Mouse (Mus musculus) MEL (cell line): ENCODE results near the gene Ss18l2. TPM values are rescaled to one million over a fixed set of nuclear protein-coding genes. Genes with fewer than 3 reads are reported as not detected.

Experiments
- DNase-seq: peaks from one replicate; pipeline ENCODE4 v3.0.0; 2011; ENCODE audit warnings: low read depth, low spot score
- H3K27ac ChIP-seq: 2 replicates; pipeline ENCODE4 v1.5.1; 2012; ENCODE audit warnings: low read depth, mild to moderate bottlenecking, control low read depth, low read length, moderate library complexity; ENCODE audit not compliant: control insufficient read depth
- H3K27me3 ChIP-seq, 2 experiments: fragments of 150-350 bp in 1 of 2; sonication (generic) in 1 of 2; 2 replicates each; pipeline ENCODE4 v1.6.1; 2012; ENCODE audit warnings: low read length in 2 of 2, mild to moderate bottlenecking in 2 of 2, improper control_type of control experiment in 1 of 2, moderate library complexity in 1 of 2; ENCODE audit not compliant: insufficient read depth in 2 of 2, control insufficient read depth in 1 of 2
- H3K36me3 ChIP-seq, 2 experiments: 2 replicates each; pipeline ENCODE4 v1.6.1; 2012 to 2014; ENCODE audit warnings: low read length in 2 of 2, improper control_type of control experiment in 1 of 2, inconsistent platforms in 1 of 2, mild to moderate bottlenecking in 1 of 2; ENCODE audit not compliant: insufficient read depth in 2 of 2, control insufficient read depth in 1 of 2
- H3K4me1 ChIP-seq, 2 experiments: fragments of 150-350 bp in 1 of 2; sonication (generic) in 1 of 2; 2 replicates each; pipeline ENCODE4 v1.6.1; 2012; ENCODE audit warnings: low read length in 2 of 2, improper control_type of control experiment in 1 of 2, mild to moderate bottlenecking in 1 of 2; ENCODE audit not compliant: insufficient read depth in 2 of 2, control insufficient read depth in 1 of 2
- H3K4me3 ChIP-seq, 2 experiments: fragments of 150-350 bp in 1 of 2; sonication (generic) in 1 of 2; 2 replicates each; pipeline ENCODE4 v1.5.1; 2012; ENCODE audit warnings: low read depth in 2 of 2, low read length in 2 of 2, mild to moderate bottlenecking in 2 of 2, moderate library complexity in 2 of 2, control low read depth in 1 of 2, improper control_type of control experiment in 1 of 2; ENCODE audit not compliant: control insufficient read depth in 1 of 2, insufficient read depth in 1 of 2
- H3K79me2 ChIP-seq: 2 replicates; pipeline ENCODE4 v1.6.1; 2012; ENCODE audit warnings: mild to moderate bottlenecking, low read length, moderate library complexity; ENCODE audit not compliant: control insufficient read depth, poor library complexity, insufficient read depth
- H3K9ac ChIP-seq: 2 replicates; pipeline ENCODE4 v1.6.1; 2012; ENCODE audit warnings: low read depth, mild to moderate bottlenecking, control low read depth, low read length, moderate library complexity; ENCODE audit not compliant: control insufficient read depth, poor library complexity, severe bottlenecking
- H3K9me3 ChIP-seq: fragments of 150-350 bp; sonication (generic); replicated peaks from 2 replicates; pipeline ENCODE4 v1.6.1; 2012; ENCODE audit warnings: mild to moderate bottlenecking, low read length, improper control_type of control experiment, moderate library complexity; ENCODE audit not compliant: insufficient read depth
- BHLHE40 ChIP-seq: IDR thresholded peaks from 2 replicates; pipeline ENCODE4 v1.6.1; 2012; ENCODE audit warnings: low read depth, mild to moderate bottlenecking, inconsistent platforms, low read length, improper control_type of control experiment, borderline replicate concordance
- CHD1 ChIP-seq: IDR thresholded peaks from 2 replicates; pipeline ENCODE4 v1.6.1; 2012; ENCODE audit warnings: low read depth, mild to moderate bottlenecking, inconsistent platforms, low read length, improper control_type of control experiment
- CHD2 ChIP-seq: IDR thresholded peaks from 2 replicates; pipeline ENCODE4 v1.6.1; 2011; ENCODE audit warnings: low read length, improper control_type of control experiment
- CTCF ChIP-seq, 3 experiments: IDR thresholded peaks in 2 of 3; conservative IDR thresholded peaks in 1 of 3; 2 replicates each; pipeline ENCODE4 v1.5.1; 2011 to 2012; ENCODE audit warnings: low read length in 3 of 3, low read depth in 2 of 3, mild to moderate bottlenecking in 2 of 3, improper control_type of control experiment in 1 of 3, inconsistent platforms in 1 of 3, mixed read lengths in 1 of 3, moderate library complexity in 1 of 3; ENCODE audit not compliant: control insufficient read depth in 1 of 3, insufficient read depth in 1 of 3, poor library complexity in 1 of 3, severe bottlenecking in 1 of 3
- E2F4 ChIP-seq: IDR thresholded peaks from 2 replicates; pipeline ENCODE4 v1.6.1; 2011; ENCODE audit warnings: low read depth, low read length, improper control_type of control experiment, borderline replicate concordance
- ELF1 ChIP-seq: IDR thresholded peaks from 2 replicates; pipeline ENCODE4 v1.6.1; 2014; ENCODE audit warnings: low read depth, mild to moderate bottlenecking, inconsistent platforms, low read length, improper control_type of control experiment, moderate library complexity
- GABPA ChIP-seq: IDR thresholded peaks from 2 replicates; pipeline ENCODE4 v1.6.1; 2012; ENCODE audit warnings: low read depth, mild to moderate bottlenecking, inconsistent platforms, low read length, improper control_type of control experiment, moderate library complexity
- MAX ChIP-seq: IDR thresholded peaks from 2 replicates; pipeline ENCODE4 v1.6.1; 2011; ENCODE audit warnings: low read length, improper control_type of control experiment
- MAZ ChIP-seq: IDR thresholded peaks from 2 replicates; pipeline ENCODE4 v1.6.1; 2012; ENCODE audit warnings: low read depth, mild to moderate bottlenecking, inconsistent platforms, low read length, improper control_type of control experiment
- MEF2A ChIP-seq: IDR thresholded peaks from 2 replicates; pipeline ENCODE4 v1.6.1; 2014; ENCODE audit warnings: low read depth, mild to moderate bottlenecking, inconsistent platforms, low read length, improper control_type of control experiment; ENCODE audit not compliant: poor library complexity, insufficient replicate concordance, severe bottlenecking; ENCODE audit errors: extremely low read depth
- MYB ChIP-seq: IDR thresholded peaks from 2 replicates; pipeline ENCODE4 v1.6.1; 2011; ENCODE audit warnings: mild to moderate bottlenecking, low read depth, low read length, improper control_type of control experiment
- NRF1 ChIP-seq: IDR thresholded peaks from 2 replicates; pipeline ENCODE4 v1.6.1; 2014; ENCODE audit warnings: low read depth, mild to moderate bottlenecking, inconsistent platforms, low read length, improper control_type of control experiment, moderate library complexity; ENCODE audit not compliant: poor library complexity, insufficient read depth, severe bottlenecking
- RAD21 ChIP-seq: IDR thresholded peaks from 2 replicates; pipeline ENCODE4 v1.6.1; 2011; ENCODE audit warnings: mild to moderate bottlenecking, low read depth, low read length, improper control_type of control experiment
- RCOR1 ChIP-seq: IDR thresholded peaks from 2 replicates; pipeline ENCODE4 v1.6.1; 2012; ENCODE audit warnings: low read depth, mild to moderate bottlenecking, inconsistent platforms, low read length, improper control_type of control experiment
- USF1 ChIP-seq: IDR thresholded peaks from 2 replicates; pipeline ENCODE4 v1.6.1; 2014; ENCODE audit warnings: low read depth, mild to moderate bottlenecking, inconsistent platforms, low read length, improper control_type of control experiment, moderate library complexity
- ZC3H11A ChIP-seq: IDR thresholded peaks from 2 replicates; pipeline ENCODE4 v1.6.1; 2012; ENCODE audit warnings: low read depth, mild to moderate bottlenecking, inconsistent platforms, low read length, improper control_type of control experiment
- ZKSCAN1 ChIP-seq: IDR thresholded peaks from 2 replicates; pipeline ENCODE4 v1.6.1; 2012; ENCODE audit warnings: low read depth, mild to moderate bottlenecking, inconsistent platforms, low read length, improper control_type of control experiment, moderate library complexity
- ZMIZ1 ChIP-seq: IDR thresholded peaks from 2 replicates; pipeline ENCODE4 v1.6.1; 2012; ENCODE audit warnings: low read depth, mild to moderate bottlenecking, inconsistent platforms, low read length, improper control_type of control experiment, moderate library complexity
- ZNF384 ChIP-seq: IDR thresholded peaks from 2 replicates; pipeline ENCODE4 v1.6.1; 2012; ENCODE audit warnings: low read depth, mild to moderate bottlenecking, inconsistent platforms, low read length, improper control_type of control experiment
- polyA plus RNA-seq, 2 experiments: library from polyadenylated mRNA; stranded (reverse) in 1 of 2; unstranded in 1 of 2; fragments of >175 nt in 1 of 2; fragments of >200 nt in 1 of 2; gene quantifications; 2 replicates each; pipeline versions ENCODE4 v1.2.1 to v1.2.4; 2012; ENCODE audit warnings: low replicate concordance in 2 of 2, low read depth in 1 of 2; ENCODE audit not compliant: insufficient read length in 2 of 2, insufficient read depth in 1 of 2, missing spikeins in 1 of 2
- total RNA-seq: library from RNA; depleted of rRNA; stranded (reverse); fragments of 300-350 nt; gene quantifications from 2 replicates; pipeline ENCODE4 v1.2.3, GENCODE M21; 2012

Ss18l2 gene
- total and polyA plus RNA-seq, 3 experiments = 47.8 to 48.5 TPM; not detected in 1

DNA sequence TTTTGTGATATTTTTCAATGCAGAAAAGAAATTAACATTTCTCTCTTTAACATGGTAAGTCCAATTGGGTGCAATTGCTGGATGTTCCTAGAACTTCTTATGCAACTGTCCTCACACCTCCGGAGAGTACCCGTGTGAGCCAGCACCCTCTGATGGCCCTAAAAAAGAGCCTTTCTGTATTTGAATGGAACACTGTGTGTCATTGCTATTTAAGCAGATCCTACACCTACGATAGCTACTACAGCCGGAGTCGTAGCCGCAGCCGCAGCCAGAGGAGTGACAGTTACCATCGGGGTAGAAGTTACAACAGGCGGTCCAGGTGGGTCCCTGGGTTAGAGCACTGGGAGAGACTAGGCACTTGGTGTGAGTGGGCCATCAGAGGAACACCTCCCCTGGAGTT is 42.6 kb downstream of the Ss18l2 start:
- no peaks in the 10 kb centered on the region for H3K9me3 ChIP-seq
- no peaks in the 10 kb centered on the region for H3K27me3 ChIP-seq
- no peaks in the 10 kb centered on the region for H3K4me1 ChIP-seq
- H3K27ac ChIP-seq = no peak overlapping the region
- no peaks in the 10 kb centered on the region for H3K79me2 ChIP-seq
- H3K4me3 ChIP-seq = no peak overlapping the region
- no peak overlapping the region for H3K9ac ChIP-seq
- H3K36me3 ChIP-seq = peaks cover 0 to 27% of the 10 kb centered on the region in 2 experiments; a peak in 2 of 4 replicates
- no peak for TF ChIP-seq RCOR1
- TF ChIP-seq ZMIZ1 = no peak
- no peak for TF ChIP-seq E2F4
- no peak for TF ChIP-seq MEF2A
- TF ChIP-seq CHD1 = no peak
- no peak for TF ChIP-seq CHD2
- TF ChIP-seq GABPA = no peak
- no peak for TF ChIP-seq ELF1
- TF ChIP-seq USF1 = no peak
- TF ChIP-seq RAD21 = no peak
- no peak for TF ChIP-seq NRF1
- no peak for TF ChIP-seq MYB
- TF ChIP-seq MAZ = no peak
- TF ChIP-seq CTCF (IDR thresholded peaks at IDR 0.05 in 2 of 3, conservative IDR thresholded peaks at IDR 0.05 in 1 of 3; ENCODE audit: control insufficient read depth in 1 of 3, insufficient read depth in 1 of 3, low read depth in 2 of 3, low read length in 3 of 3, poor library complexity in 1 of 3, severe bottlenecking in 1 of 3) = no peak
- TF ChIP-seq ZC3H11A = no peak
- no peak for TF ChIP-seq MAX
- no peak for TF ChIP-seq ZKSCAN1
- no peak for DNase-seq

DNA sequence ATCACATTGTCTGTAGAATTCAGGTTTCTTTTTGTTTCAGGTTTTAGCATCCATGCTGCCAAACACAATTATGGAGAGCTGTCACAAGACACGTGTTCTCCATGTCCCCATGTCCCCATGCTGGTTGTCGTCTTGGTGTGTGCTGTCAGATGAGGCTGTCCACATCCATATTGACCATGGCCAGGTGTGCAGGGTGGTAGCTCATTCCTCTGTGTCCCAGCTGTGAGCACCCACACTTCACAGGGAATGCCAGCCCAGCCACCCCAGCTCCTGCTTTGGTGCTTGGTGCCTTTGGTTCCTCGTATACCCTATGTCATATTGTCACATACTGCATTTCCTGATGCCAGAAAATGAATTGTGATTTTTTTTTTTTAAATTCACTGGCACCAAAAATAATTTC is 44.5 kb downstream of the Ss18l2 start:
- H3K9me3 ChIP-seq = no peaks in the 10 kb centered on the region
- H3K9ac ChIP-seq = no peak overlapping the region
- H3K27ac ChIP-seq = no peak overlapping the region
- H3K4me3 ChIP-seq = no peak overlapping the region
- H3K79me2 ChIP-seq = no peaks in the 10 kb centered on the region
- H3K4me1 ChIP-seq = no peaks in the 10 kb centered on the region
- H3K27me3 ChIP-seq = no peaks in the 10 kb centered on the region
- TF ChIP-seq MAX (no peak), CHD2 (no peak), E2F4 (no peak), ZC3H11A (no peak), BHLHE40 (no peak), MEF2A (no peak), ZMIZ1 (no peak), ZNF384 (no peak)
- H3K36me3 ChIP-seq = peaks cover 0 to 21% of the 10 kb centered on the region in 2 experiments; a peak in 2 of 4 replicates
- no peak for DNase-seq
